Mouse (Mus musculus) midbrain, embryonic 15.5 days (tissue): ENCODE results near the gene Tctex1d4. TPM values are rescaled to one million over a fixed set of nuclear protein-coding genes. Genes with fewer than 3 reads are reported as not detected.

Source experiments
- ATAC-seq: fragments of 200-750 bp; cut with Nextera tagmentation; replicated peaks from 2 replicates; pipeline ENCODE4 v1.8.0; 2017; ENCODE audit warnings: moderate TSS enrichment
- H3K27ac ChIP-seq: fragments of 300-500 bp; sonication (generic); 2 replicates; pipeline ENCODE4 v1.5.1; 2015; ENCODE audit warnings: mild to moderate bottlenecking, inconsistent platforms
- H3K27me3 ChIP-seq: fragments of 300-500 bp; sonication (generic); replicated peaks from 2 replicates; pipeline ENCODE4 v1.6.1; 2015; ENCODE audit warnings: inconsistent platforms
- H3K36me3 ChIP-seq: fragments of 300-500 bp; sonication (generic); replicated peaks from 2 replicates; pipeline ENCODE4 v1.6.1; 2015; ENCODE audit warnings: inconsistent platforms
- H3K4me1 ChIP-seq: fragments of 300-500 bp; sonication (generic); 2 replicates; pipeline ENCODE4 v1.6.1; 2015; ENCODE audit warnings: inconsistent platforms
- H3K4me2 ChIP-seq: fragments of 300-500 bp; sonication (generic); 2 replicates; pipeline ENCODE4 v1.6.1; 2015; ENCODE audit warnings: inconsistent platforms, mild to moderate bottlenecking, moderate library complexity
- H3K4me3 ChIP-seq: fragments of 300-500 bp; sonication (generic); 2 replicates; pipeline ENCODE4 v1.5.1; 2015; ENCODE audit warnings: mild to moderate bottlenecking, inconsistent platforms
- H3K9ac ChIP-seq: fragments of 300-500 bp; sonication (generic); 2 replicates; pipeline ENCODE4 v1.6.1; 2015; ENCODE audit warnings: mild to moderate bottlenecking, inconsistent platforms
- H3K9me3 ChIP-seq: fragments of 300-500 bp; sonication (generic); 2 replicates; pipeline ENCODE4 v1.6.1; 2016; ENCODE audit warnings: inconsistent platforms
- WGBS: fragments of 180-500 bp; shearing (Covaris S2); methylation state at CpG from one replicate; pipeline ENCODE4 v1.1.7; 2015; ENCODE audit warnings: mixed read lengths; 5-methylcytosine and 5-hydroxymethylcytosine counted together
- polyA plus RNA-seq: library from polyadenylated mRNA; unstranded; fragments of >200 nt; fragmentation: Nextera tagmentation; extraction: Ambion mirVana; gene quantifications from 2 replicates; pipeline ENCODE4 v1.2.1, GENCODE M21; 2015

Gene Tctex1d4
- polyA plus RNA-seq, 1 experiment from 2014 or later = not detected

GRCm38 (mm10) chr4:117148047-117148713, 21.6 kb downstream of the Tctex1d4 start:
- Histone ChIP-seq H3K4me3 (no peak overlapping the region), H3K27me3 (no peaks in the 10 kb centered on the region; the same call in 1 of the 2 replicates), H3K27ac (no peak overlapping the region), H3K9ac (no peak overlapping the region), H3K9me3 (no peaks in the 10 kb centered on the region), H3K36me3 (peaks cover 28% of the 10 kb centered on the region), H3K4me1 (peaks cover under 1% of the 10 kb centered on the region), H3K4me2 (no peak overlapping the region)
- no peak; the same call in 1 of the 2 replicates for ATAC-seq
- 84% methylated on average over 18 of the region's 18 CpGs for WGBS

GRCm38 (mm10) chr4:117148815-117149214, 22.2 kb downstream of the Tctex1d4 start:
- Histone ChIP-seq H3K4me2 (no peak overlapping the region), H3K27me3 (no peaks in the 10 kb centered on the region; the same call in 1 of the 2 replicates), H3K4me1 (peaks cover 5% of the 10 kb centered on the region), H3K36me3 (peaks cover 34% of the 10 kb centered on the region), H3K9me3 (no peaks in the 10 kb centered on the region), H3K27ac (no peak overlapping the region), H3K9ac (no peak overlapping the region), H3K4me3 (no peak overlapping the region)
- 67% methylated on average over 24 of the region's 24 CpGs for WGBS
- ATAC-seq = no peak

GRCm38 (mm10) chr4:117149291-117150211, 23.0 kb downstream of the Tctex1d4 start:
- no peak for ATAC-seq
- Histone ChIP-seq H3K36me3 (peaks cover 38% of the 10 kb centered on the region), H3K4me3 (no peak overlapping the region), H3K4me1 (peaks cover 13% of the 10 kb centered on the region), H3K27ac (no peak overlapping the region), H3K4me2 (no peak overlapping the region), H3K27me3 (no peaks in the 10 kb centered on the region), H3K9me3 (no peaks in the 10 kb centered on the region), H3K9ac (no peak overlapping the region)
- 74% methylated on average over 6 of the region's 6 CpGs for WGBS

GRCm38 (mm10) chr4:117150212-117150733, 23.7 kb downstream of the Tctex1d4 start:
- no peak for ATAC-seq
- Histone ChIP-seq H3K9me3 (no peaks in the 10 kb centered on the region), H3K4me2 (no peak overlapping the region), H3K27ac (no peak overlapping the region), H3K4me1 (peaks cover 20% of the 10 kb centered on the region), H3K4me3 (no peak overlapping the region), H3K27me3 (no peaks in the 10 kb centered on the region), H3K36me3 (peaks cover 38% of the 10 kb centered on the region), H3K9ac (no peak overlapping the region)
- 94% methylated on average over 6 of the region's 6 CpGs for WGBS

GRCm38 (mm10) chr4:117151416-117151815, 24.8 kb downstream of the Tctex1d4 start:
- no peaks in the 10 kb centered on the region for H3K9me3 ChIP-seq
- H3K27ac ChIP-seq = no peak overlapping the region
- peaks cover 20% of the 10 kb centered on the region for H3K4me1 ChIP-seq
- no peak overlapping the region for H3K4me3 ChIP-seq
- 92% methylated on average over 1 of the region's 1 CpGs for WGBS
- peaks cover 38% of the 10 kb centered on the region for H3K36me3 ChIP-seq
- no peak overlapping the region for H3K9ac ChIP-seq
- ATAC-seq = no peak
- no peaks in the 10 kb centered on the region for H3K27me3 ChIP-seq
- no peak overlapping the region for H3K4me2 ChIP-seq

- WGBS = 89% methylated on average over 5 of the region's 5 CpGs
- Histone ChIP-seq H3K4me3 (no peak overlapping the region), H3K27me3 (no peaks in the 10 kb centered on the region), H3K9me3 (no peaks in the 10 kb centered on the region), H3K4me1 (peaks cover 20% of the 10 kb centered on the region), H3K27ac (no peak overlapping the region), H3K4me2 (no peak overlapping the region), H3K9ac (no peak overlapping the region), H3K36me3 (peaks cover 38% of the 10 kb centered on the region)
- no peak for ATAC-seq
Measured at GRCm38 (mm10) chr4:117152714-117153113, 26.1 kb downstream of the Tctex1d4 start.

- Histone ChIP-seq H3K9me3 (no peaks in the 10 kb centered on the region), H3K27ac (peak overlapping the region; percentile 89), H3K4me2 (peak overlapping the region; percentile 87), H3K9ac (peak overlapping the region; percentile 99), H3K4me1 (peaks cover 20% of the 10 kb centered on the region), H3K36me3 (peaks cover 29% of the 10 kb centered on the region), H3K4me3 (peak overlapping the region; percentile 97), H3K27me3 (no peaks in the 10 kb centered on the region)
- ATAC-seq = peak; percentile 51
- 2% methylated on average over 44 of the region's 44 CpGs for WGBS
Measured at GRCm38 (mm10) chr4:117155020-117155791, 28.6 kb downstream of the Tctex1d4 start.

- peaks cover 22% of the 10 kb centered on the region for H3K36me3 ChIP-seq
- H3K4me3 ChIP-seq = peak within 1 kb of the TSS; percentile 97
- peak; percentile 94 for ATAC-seq
- H3K9me3 ChIP-seq = no peaks in the 10 kb centered on the region
- WGBS = 0% methylated on average over 50 of the region's 52 CpGs
- H3K9ac ChIP-seq = peak within 1 kb of the TSS; percentile 99
- H3K4me2 ChIP-seq = peak within 1 kb of the TSS; percentile 87
- H3K27me3 ChIP-seq = no peaks in the 10 kb centered on the region
- H3K27ac ChIP-seq = peak within 1 kb of the TSS; percentile 89
- peaks cover 20% of the 10 kb centered on the region for H3K4me1 ChIP-seq
Measured at GRCm38 (mm10) chr4:117155792-117156355, 29.3 kb downstream of the Tctex1d4 start, which contains the start of gene Rps8. Gene Rps8 (minus strand): TSS chr4:117156243.

GRCm38 (mm10) chr4:117156372-117156771, 29.8 kb downstream of the Tctex1d4 start:
- ATAC-seq = no peak

GRCm38 (mm10) chr4:117159666-117160065, 33.1 kb downstream of the Tctex1d4 start:
- H3K9ac ChIP-seq = no peak overlapping the region
- H3K4me2 ChIP-seq = no peak overlapping the region
- no peaks in the 10 kb centered on the region for H3K36me3 ChIP-seq
- no peaks in the 10 kb centered on the region for H3K9me3 ChIP-seq
- WGBS = 84% methylated on average over 10 of the region's 10 CpGs
- no peak for ATAC-seq
- H3K4me3 ChIP-seq = no peak overlapping the region
- H3K27me3 ChIP-seq = no peaks in the 10 kb centered on the region
- H3K27ac ChIP-seq = no peak overlapping the region
- peaks cover 6% of the 10 kb centered on the region for H3K4me1 ChIP-seq

More at GRCm38 (mm10) chr4:117156372-117156771, 29.8 kb downstream of the Tctex1d4 start:
- H3K9ac ChIP-seq = no peak overlapping the region
- peak overlapping the region; percentile 97 for H3K4me3 ChIP-seq
- WGBS = 28% methylated on average over 6 of the region's 6 CpGs
- no peaks in the 10 kb centered on the region for H3K27me3 ChIP-seq
- H3K27ac ChIP-seq = peak overlapping the region; percentile 89
- peak overlapping the region; percentile 87 for H3K4me2 ChIP-seq
- H3K9me3 ChIP-seq = no peaks in the 10 kb centered on the region
- peaks cover 21% of the 10 kb centered on the region for H3K36me3 ChIP-seq
- peaks cover 20% of the 10 kb centered on the region for H3K4me1 ChIP-seq

GRCm38 (mm10) chr4:117161183-117161582, 34.6 kb downstream of the Tctex1d4 start:
- H3K9ac ChIP-seq = no peak overlapping the region
- WGBS = 70% methylated on average over 4 of the region's 4 CpGs
- no peak overlapping the region for H3K27ac ChIP-seq
- H3K4me1 ChIP-seq = no peaks in the 10 kb centered on the region
- H3K36me3 ChIP-seq = no peaks in the 10 kb centered on the region
- no peak overlapping the region for H3K4me3 ChIP-seq
- no peak; the same call in 1 of the 2 replicates for ATAC-seq
- H3K4me2 ChIP-seq = no peak overlapping the region
- H3K27me3 ChIP-seq = no peaks in the 10 kb centered on the region
- no peaks in the 10 kb centered on the region for H3K9me3 ChIP-seq
